Mouse (Mus musculus): ENCODE results near the gene Kcnn3. TPM values are rescaled to one million over a fixed set of nuclear protein-coding genes. Genes with fewer than 3 reads are reported as not detected.

The Kcnn3 gene
- polyA plus RNA-seq, 1 experiment, result 6.2 TPM

GRCm38 (mm10) chr3:89502551-89502950, 17.4 kb upstream of the Kcnn3 start:
- TF ChIP-seq POLR2A (IDR thresholded peaks at IDR 0.05; ENCODE audit: borderline replicate concordance, insufficient read depth, low read length) (no peak), CTCF (IDR thresholded peaks at IDR 0.05; ENCODE audit: borderline replicate concordance, insufficient read depth, low read depth, low read length) (no peak)
- H3K27ac ChIP-seq (ENCODE audit: insufficient read depth, low read length), result no peak overlapping the region
- no peaks in the 10 kb centered on the region; the same call in 1 of the 2 replicates for H3K27me3 ChIP-seq (ENCODE audit: control insufficient read depth, insufficient read depth, low read length)
- no peak for DNase-seq
- no peak overlapping the region for H3K4me3 ChIP-seq (replicated peaks; ENCODE audit: insufficient read depth, low read depth, low read length)
- no peaks in the 10 kb centered on the region for H3K4me1 ChIP-seq (ENCODE audit: control insufficient read depth, insufficient read depth, low read length)
- WGBS, result 85% methylated on average over 7 of the region's 7 CpGs

GRCm38 (mm10) chr3:89508041-89508440, 11.9 kb upstream of the Kcnn3 start:
- TF ChIP-seq CTCF (IDR thresholded peaks at IDR 0.05; ENCODE audit: borderline replicate concordance, insufficient read depth, low read depth, low read length), result no peak
- TF ChIP-seq POLR2A (IDR thresholded peaks at IDR 0.05; ENCODE audit: borderline replicate concordance, insufficient read depth, low read length), result no peak
- Histone ChIP-seq H3K27me3 (ENCODE audit: control insufficient read depth, insufficient read depth, low read length) (no peaks in the 10 kb centered on the region; the same call in 1 of the 2 replicates), H3K27ac (ENCODE audit: insufficient read depth, low read length) (no peak overlapping the region), H3K4me3 (replicated peaks; ENCODE audit: insufficient read depth, low read depth, low read length) (no peak overlapping the region), H3K4me1 (ENCODE audit: control insufficient read depth, insufficient read depth, low read length) (no peaks in the 10 kb centered on the region)
- 15% methylated on average over 9 of the region's 9 CpGs for WGBS
- DNase-seq, result no peak

- H3K4me1 ChIP-seq (ENCODE audit: control insufficient read depth, insufficient read depth, low read length), result no peaks in the 10 kb centered on the region
- peak; percentile 42 to 64 for DNase-seq
- 13% methylated on average over 4 of the region's 4 CpGs for WGBS
- H3K4me3 ChIP-seq (replicated peaks; ENCODE audit: insufficient read depth, low read depth, low read length), result no peak overlapping the region
- H3K27ac ChIP-seq (ENCODE audit: insufficient read depth, low read length), result no peak overlapping the region
- TF ChIP-seq CTCF (IDR thresholded peaks at IDR 0.05; ENCODE audit: borderline replicate concordance, insufficient read depth, low read depth, low read length), result peak; percentile 81
- TF ChIP-seq POLR2A (IDR thresholded peaks at IDR 0.05; ENCODE audit: borderline replicate concordance, insufficient read depth, low read length), result no peak
- H3K27me3 ChIP-seq (ENCODE audit: control insufficient read depth, insufficient read depth, low read length), result no peaks in the 10 kb centered on the region
Observed at GRCm38 (mm10) chr3:89510979-89511378, 9.0 kb upstream of the Kcnn3 start.

- WGBS, result 11% methylated on average over 15 of the region's 15 CpGs
Observed at GRCm38 (mm10) chr3:89511400-89511799, 8.6 kb upstream of the Kcnn3 start.

DNA sequence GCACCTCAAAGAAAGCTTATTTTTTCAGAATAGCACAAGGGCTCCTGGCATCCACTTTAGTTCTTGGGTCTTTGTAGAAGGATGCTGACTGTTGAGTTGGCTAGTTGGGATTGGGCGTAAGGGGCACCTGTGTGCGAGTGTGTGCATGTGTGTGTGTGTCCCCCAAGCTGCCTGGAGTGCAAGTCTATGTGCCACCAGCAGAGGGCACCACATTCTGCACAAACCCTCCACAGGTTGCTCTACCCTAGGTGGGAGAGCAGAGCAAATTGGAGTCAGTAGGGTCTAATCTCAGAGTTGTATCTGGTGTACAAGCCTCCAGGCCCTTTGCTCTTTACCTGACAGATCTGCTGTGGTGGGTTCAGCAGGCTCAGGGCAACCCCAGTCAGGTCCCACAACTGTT, 7.7 kb upstream of the Kcnn3 start:
- 95% methylated on average over 2 of the region's 2 CpGs for WGBS
- TF ChIP-seq POLR2A (IDR thresholded peaks at IDR 0.05; ENCODE audit: borderline replicate concordance, insufficient read depth, low read length) (no peak), CTCF (IDR thresholded peaks at IDR 0.05; ENCODE audit: borderline replicate concordance, insufficient read depth, low read depth, low read length) (peak; percentile 56)
- no peaks in the 10 kb centered on the region for H3K4me1 ChIP-seq (ENCODE audit: control insufficient read depth, insufficient read depth, low read length)
- DNase-seq, result no peak
- no peaks in the 10 kb centered on the region for H3K27me3 ChIP-seq (ENCODE audit: control insufficient read depth, insufficient read depth, low read length)
- H3K4me3 ChIP-seq (replicated peaks; ENCODE audit: insufficient read depth, low read depth, low read length), result no peak overlapping the region
- H3K27ac ChIP-seq (ENCODE audit: insufficient read depth, low read length), result no peak overlapping the region

More at GRCm38 (mm10) chr3:89511400-89511799, 8.6 kb upstream of the Kcnn3 start:
- no peak overlapping the region for H3K4me3 ChIP-seq (replicated peaks; ENCODE audit: insufficient read depth, low read depth, low read length)
- H3K4me1 ChIP-seq (ENCODE audit: control insufficient read depth, insufficient read depth, low read length), result no peaks in the 10 kb centered on the region
- no peak for DNase-seq
- TF ChIP-seq POLR2A (IDR thresholded peaks at IDR 0.05; ENCODE audit: borderline replicate concordance, insufficient read depth, low read length), result no peak
- no peak for TF ChIP-seq CTCF (IDR thresholded peaks at IDR 0.05; ENCODE audit: borderline replicate concordance, insufficient read depth, low read depth, low read length)
- no peaks in the 10 kb centered on the region for H3K27me3 ChIP-seq (ENCODE audit: control insufficient read depth, insufficient read depth, low read length)
- H3K27ac ChIP-seq (ENCODE audit: insufficient read depth, low read length), result no peak overlapping the region

DNA sequence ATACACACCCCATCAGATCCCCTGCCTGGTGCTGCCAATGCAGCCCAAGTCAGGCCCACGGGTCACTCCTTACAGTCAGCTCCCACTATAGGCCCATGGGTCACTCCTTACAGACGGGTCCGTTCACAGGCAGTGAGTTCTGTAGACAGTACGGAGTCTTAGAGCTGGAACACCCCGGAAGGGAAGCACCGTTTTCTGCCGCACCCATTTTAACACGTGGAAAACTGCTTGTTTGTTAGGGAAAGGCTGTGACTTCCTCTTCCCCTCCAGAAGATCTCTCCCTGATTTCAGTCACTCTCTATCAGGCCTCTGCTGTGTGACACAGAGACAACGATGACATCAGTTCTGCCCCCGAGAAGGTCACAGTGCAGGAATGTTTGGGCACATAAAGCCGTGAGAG, 4.5 kb upstream of the Kcnn3 start:
- Histone ChIP-seq H3K4me3 (replicated peaks; ENCODE audit: insufficient read depth, low read depth, low read length) (no peak overlapping the region), H3K4me1 (ENCODE audit: control insufficient read depth, insufficient read depth, low read length) (no peaks in the 10 kb centered on the region), H3K27ac (ENCODE audit: insufficient read depth, low read length) (no peak overlapping the region), H3K27me3 (ENCODE audit: control insufficient read depth, insufficient read depth, low read length) (no peaks in the 10 kb centered on the region; the same call in 1 of the 2 replicates)
- 84% methylated on average over 11 of the region's 11 CpGs for WGBS
- TF ChIP-seq CTCF (IDR thresholded peaks at IDR 0.05; ENCODE audit: borderline replicate concordance, insufficient read depth, low read depth, low read length) (no peak), POLR2A (IDR thresholded peaks at IDR 0.05; ENCODE audit: borderline replicate concordance, insufficient read depth, low read length) (no peak)
- no peak for DNase-seq

GRCm38 (mm10) chr3:89516321-89516720, 3.6 kb upstream of the Kcnn3 start:
- DNase-seq, result no peak
- Histone ChIP-seq H3K4me1 (ENCODE audit: control insufficient read depth, insufficient read depth, low read length) (no peaks in the 10 kb centered on the region), H3K27ac (ENCODE audit: insufficient read depth, low read length) (no peak overlapping the region), H3K4me3 (replicated peaks; ENCODE audit: insufficient read depth, low read depth, low read length) (no peak overlapping the region), H3K27me3 (ENCODE audit: control insufficient read depth, insufficient read depth, low read length) (no peaks in the 10 kb centered on the region; the same call in 1 of the 2 replicates)
- 90% methylated on average over 5 of the region's 5 CpGs for WGBS
- TF ChIP-seq CTCF (IDR thresholded peaks at IDR 0.05; ENCODE audit: borderline replicate concordance, insufficient read depth, low read depth, low read length) (no peak), POLR2A (IDR thresholded peaks at IDR 0.05; ENCODE audit: borderline replicate concordance, insufficient read depth, low read length) (no peak)

DNA sequence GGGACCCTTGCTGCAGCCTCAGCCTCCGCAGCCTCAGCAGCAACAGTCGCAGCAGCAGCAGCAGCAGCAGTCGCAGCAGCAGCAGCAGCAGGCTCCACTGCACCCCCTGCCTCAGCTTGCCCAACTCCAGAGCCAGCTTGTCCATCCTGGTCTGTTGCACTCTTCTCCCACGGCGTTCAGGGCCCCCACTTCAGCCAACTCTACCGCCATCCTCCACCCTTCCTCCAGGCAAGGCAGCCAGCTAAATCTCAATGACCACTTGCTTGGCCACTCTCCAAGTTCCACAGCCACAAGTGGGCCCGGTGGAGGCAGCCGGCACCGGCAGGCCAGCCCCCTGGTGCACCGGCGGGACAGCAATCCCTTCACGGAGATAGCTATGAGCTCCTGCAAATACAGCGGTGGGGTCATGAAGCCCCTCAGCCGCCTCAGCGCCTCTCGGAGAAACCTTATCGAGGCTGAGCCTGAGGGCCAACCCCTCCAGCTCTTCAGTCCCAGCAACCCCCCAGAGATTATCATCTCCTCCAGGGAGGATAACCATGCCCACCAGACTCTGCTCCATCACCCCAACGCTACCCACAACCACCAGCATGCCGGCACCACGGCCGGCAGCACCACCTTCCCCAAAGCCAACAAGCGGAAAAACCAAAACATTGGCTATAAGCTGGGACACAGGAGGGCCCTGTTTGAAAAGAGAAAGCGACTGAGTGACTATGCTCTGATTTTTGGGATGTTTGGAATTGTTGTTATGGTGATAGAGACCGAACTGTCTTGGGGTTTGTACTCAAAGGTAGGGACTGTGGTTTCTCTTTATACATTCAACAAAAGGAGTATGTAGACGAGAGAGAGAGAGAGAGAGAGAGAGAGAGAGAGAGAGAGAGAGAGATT, 896 bp downstream of the Kcnn3 start:
- Histone ChIP-seq H3K27me3 (ENCODE audit: control insufficient read depth, insufficient read depth, low read length) (no peaks in the 10 kb centered on the region; the same call in 1 of the 2 replicates), H3K27ac (ENCODE audit: insufficient read depth, low read length) (no peak overlapping the region), H3K4me1 (ENCODE audit: control insufficient read depth, insufficient read depth, low read length) (no peaks in the 10 kb centered on the region), H3K4me3 (replicated peaks; ENCODE audit: insufficient read depth, low read depth, low read length) (no peak overlapping the region)
- TF ChIP-seq POLR2A (IDR thresholded peaks at IDR 0.05; ENCODE audit: borderline replicate concordance, insufficient read depth, low read length), result no peak
- no peak for TF ChIP-seq CTCF (IDR thresholded peaks at IDR 0.05; ENCODE audit: borderline replicate concordance, insufficient read depth, low read depth, low read length)
- DNase-seq, result no peak
- WGBS, result 1% methylated on average over 25 of the region's 25 CpGs

Measured in cerebellum, adult 2 months (tissue).